Comparison of ENCODE assay signal across 15 mouse cellular contexts in genomic region chr8:26831148-26831547, GRCm38 (mm10).
DNase-seq lines count a peak whose midpoint lies in the region; ATAC-seq and TF ChIP-seq lines count a peak whose summit lies in the region.
"Had no signal": no experiment of that assay in that cellular context is flagged by ENCODE, and none has a peak within 500 bp of the region (broad histone marks: within the 10 kb centered on the region; RNA-seq: fewer than 3 reads in every experiment).

No protein-coding gene starts in this region.

- no peak overlapping the region for H3K4me2 ChIP-seq in forebrain, embryonic 16.5 days (ENCODE audit: low read length)
- H3K4me2 ChIP-seq in forebrain, embryonic 15.5 days (replicated peaks), result no peak overlapping the region
- H3K4me2 ChIP-seq in liver, postnatal 0 days (ENCODE audit: low read depth, low read length), result no peak overlapping the region
- H3K4me2 ChIP-seq: embryonic facial prominence, embryonic 13.5 days; limb, embryonic 15.5 days had no signal

- TF ChIP-seq CTCF in liver, postnatal 0 days (IDR thresholded peaks at IDR 0.05; ENCODE audit: low read depth), result peak; percentile 24; the same call in 1 of the 2 replicates

- H3K4me1 ChIP-seq in forebrain, embryonic 16.5 days (replicated peaks; ENCODE audit: control insufficient read depth, insufficient read depth, low read length), result peaks cover 11% of the 10 kb centered on the region
- H3K4me1 ChIP-seq in forebrain, embryonic 15.5 days, result peaks cover 21% of the 10 kb centered on the region
- H3K4me1 ChIP-seq in liver, postnatal 0 days (ENCODE audit: insufficient read depth), result peaks cover 2% of the 10 kb centered on the region; the same call in 1 of the 2 replicates

- H3K9me3 ChIP-seq in forebrain, embryonic 16.5 days (ENCODE audit: control insufficient read depth, low read length), result no peaks in the 10 kb centered on the region
- no peaks in the 10 kb centered on the region for H3K9me3 ChIP-seq in forebrain, embryonic 15.5 days
- H3K9me3 ChIP-seq in liver, postnatal 0 days (ENCODE audit: low read length), result no peaks in the 10 kb centered on the region
- H3K9me3 ChIP-seq: embryonic facial prominence, embryonic 13.5 days; limb, embryonic 15.5 days had no signal

- TF ChIP-seq EP300 in liver, postnatal 0 days (IDR thresholded peaks at IDR 0.05; ENCODE audit: low read depth), result no peak

- ATAC-seq in forebrain, embryonic 16.5 days, result 0 out of 2 replicates have a peak, but pooled peaks have one; percentile 40
- no peak for ATAC-seq in forebrain, embryonic 15.5 days (replicated peaks)
- no peak for ATAC-seq in liver, postnatal 0 days
- 0 out of 2 replicates have a peak, but pooled peaks have one; percentile 8 for ATAC-seq in common myeloid progenitor, adult 5-6 weeks (replicated peaks; ENCODE audit: low read depth, poor library complexity, severe bottlenecking)
- ATAC-seq in megakaryocyte-erythroid progenitor cell, adult 5-6 weeks (replicated peaks; ENCODE audit: low FRiP score, low TSS enrichment, poor library complexity, severe bottlenecking), result 0 out of 2 replicates have a peak, but pooled peaks have one; percentile 18
- ATAC-seq: forebrain, embryonic 14.5 days had no signal

- DNase-seq in liver, postnatal 0 days, result no peak
- no peak for DNase-seq in liver
- no peak for DNase-seq in yolk sac, embryonic 10.5 days (ENCODE audit: low spot score)
- DNase-seq in cerebellum, postnatal 4 days (ENCODE audit: low spot score in 2 of 2), result no peak
- DNase-seq: adrenal gland, postnatal 25 days; cerebellum, adult 18-20 months; kidney, adult 11 months; thymus, postnatal 36 days had no signal

- WGBS in forebrain, embryonic 16.5 days, result 24% methylated on average over 5 of the region's 5 CpGs
- 27% methylated on average over 5 of the region's 5 CpGs for WGBS in forebrain, embryonic 15.5 days
- WGBS in liver, postnatal 0 days (ENCODE audit: insufficient replicate concordance), result 26% methylated on average over 5 of the region's 5 CpGs

- no peak overlapping the region for H3K9ac ChIP-seq in forebrain, embryonic 16.5 days (replicated peaks; ENCODE audit: low read depth, low read length)
- H3K9ac ChIP-seq in forebrain, embryonic 15.5 days (replicated peaks), result no peak overlapping the region
- H3K9ac ChIP-seq in liver, postnatal 0 days (replicated peaks), result no peak overlapping the region
- H3K9ac ChIP-seq: embryonic facial prominence, embryonic 13.5 days; limb, embryonic 15.5 days had no signal

- no peaks in the 10 kb centered on the region for H3K27me3 ChIP-seq in forebrain, embryonic 16.5 days (replicated peaks; ENCODE audit: control insufficient read depth, insufficient read depth, low read length)
- no peaks in the 10 kb centered on the region for H3K27me3 ChIP-seq in forebrain, embryonic 15.5 days
- no peaks in the 10 kb centered on the region for H3K27me3 ChIP-seq in liver, postnatal 0 days (ENCODE audit: insufficient read depth, low read length)

- H3K4me3 ChIP-seq in forebrain, embryonic 16.5 days (replicated peaks; ENCODE audit: low read length), result no peak overlapping the region
- no peak overlapping the region for H3K4me3 ChIP-seq in forebrain, embryonic 15.5 days
- H3K4me3 ChIP-seq in liver, postnatal 0 days (ENCODE audit: low read depth, low read length), result no peak overlapping the region
- H3K4me3 ChIP-seq: embryonic facial prominence, embryonic 13.5 days; limb, embryonic 15.5 days had no signal

- H3K36me3 ChIP-seq in forebrain, embryonic 16.5 days (ENCODE audit: control insufficient read depth, insufficient read depth), result no peaks in the 10 kb centered on the region
- H3K36me3 ChIP-seq in forebrain, embryonic 15.5 days, result no peaks in the 10 kb centered on the region
- no peaks in the 10 kb centered on the region for H3K36me3 ChIP-seq in liver, postnatal 0 days (replicated peaks; ENCODE audit: insufficient read depth, low read length)
- H3K36me3 ChIP-seq: embryonic facial prominence, embryonic 13.5 days; limb, embryonic 15.5 days had no signal

- H3K27ac ChIP-seq in forebrain, embryonic 16.5 days (ENCODE audit: low read length), result no peak overlapping the region
- no peak overlapping the region for H3K27ac ChIP-seq in forebrain, embryonic 15.5 days (replicated peaks)
- H3K27ac ChIP-seq in liver, postnatal 0 days (ENCODE audit: low read depth), result no peak overlapping the region
- H3K27ac ChIP-seq: embryonic facial prominence, embryonic 13.5 days; limb, embryonic 15.5 days had no signal

Comparison
In these comparisons a context has a peak if more than half of its experiments do, and no peak if none do; other contexts are left out.
1. ATAC-seq: peak in forebrain, embryonic 16.5 days (single experiment), common myeloid progenitor, adult 5-6 weeks (single experiment) and megakaryocyte-erythroid progenitor cell, adult 5-6 weeks (single experiment); none in forebrain, embryonic 15.5 days (single experiment) and liver, postnatal 0 days (single experiment).